Mouse (Mus musculus): ENCODE measurements around the gene P2ry13. TPM values are rescaled to one million over a fixed set of nuclear protein-coding genes. Genes with fewer than 3 reads are reported as not detected.

Gene P2ry13
- polyA plus RNA-seq, 1 experiment from 2014 or later = 1.4 TPM

DNA sequence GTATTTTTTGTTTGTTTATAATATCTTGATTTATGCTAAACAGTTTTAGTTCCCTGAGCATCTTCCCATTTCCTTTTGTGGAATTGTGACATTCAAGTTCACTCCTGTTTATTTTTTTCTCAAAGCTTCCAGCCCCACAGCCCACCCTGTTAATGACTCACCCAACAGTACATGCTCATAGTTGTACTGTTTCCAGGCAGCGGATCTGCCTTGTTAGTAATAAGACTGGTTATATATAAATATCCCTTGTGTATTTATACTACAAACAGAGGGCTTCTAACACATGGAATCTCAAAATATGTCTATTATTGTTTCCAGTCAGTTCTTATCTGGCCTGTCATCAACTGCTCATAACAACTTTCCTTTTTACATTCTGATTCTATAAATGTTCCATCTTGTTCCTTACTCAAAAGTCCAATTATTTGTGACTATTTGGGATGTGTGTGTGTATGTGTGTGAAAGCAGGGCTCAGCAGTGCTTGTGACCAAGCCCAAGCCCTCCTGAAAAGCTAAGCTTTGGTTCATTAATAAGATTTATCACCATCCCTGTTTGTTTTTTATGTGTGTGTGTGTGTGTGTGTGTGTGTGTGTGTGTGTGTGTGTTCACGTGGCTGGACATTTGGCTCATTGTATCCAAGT is 43.1 kb downstream of the P2ry13 start:
- Histone ChIP-seq H3K36me3 (ENCODE audit: control insufficient read depth, insufficient read depth, low read length) (no peaks in the 10 kb centered on the region), H3K9ac (replicated peaks; ENCODE audit: low read length) (no peak overlapping the region), H3K27ac (replicated peaks; ENCODE audit: low read depth, low read length) (no peak overlapping the region), H3K4me3 (replicated peaks; ENCODE audit: low read depth, low read length) (no peak overlapping the region), H3K4me2 (ENCODE audit: low read length) (no peak overlapping the region), H3K9me3 (ENCODE audit: control insufficient read depth, low read length) (no peaks in the 10 kb centered on the region), H3K4me1 (ENCODE audit: control insufficient read depth, insufficient read depth, low read length) (no peaks in the 10 kb centered on the region), H3K27me3 (ENCODE audit: control insufficient read depth, insufficient read depth, low read length) (no peaks in the 10 kb centered on the region)
- 87% methylated on average over 2 of the region's 2 CpGs for WGBS
- no peak for ATAC-seq (ENCODE audit: low FRiP score, low TSS enrichment)
- no peak for DNase-seq

DNA sequence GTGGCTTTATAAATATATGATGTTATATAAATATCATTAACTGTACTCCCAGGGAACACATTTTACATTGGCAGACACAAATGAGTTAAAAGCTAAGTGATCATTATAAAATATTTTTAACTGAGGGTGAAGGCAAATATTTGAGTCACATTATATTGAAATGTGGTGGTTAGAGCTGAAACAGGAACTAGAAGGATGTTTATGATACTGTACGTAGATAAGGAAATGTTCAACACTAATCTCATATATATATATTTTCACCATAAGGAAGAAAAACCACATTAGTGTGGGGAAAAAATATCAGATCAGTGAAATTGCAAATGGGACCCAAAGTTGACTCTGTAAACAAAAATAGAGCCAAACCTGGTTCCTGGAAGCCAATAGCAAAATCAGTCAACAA is 50.2 kb downstream of the P2ry13 start:
- no peak overlapping the region for H3K9ac ChIP-seq (replicated peaks; ENCODE audit: low read length)
- H3K9me3 ChIP-seq (ENCODE audit: control insufficient read depth, low read length) = no peaks in the 10 kb centered on the region
- no peaks in the 10 kb centered on the region for H3K4me1 ChIP-seq (ENCODE audit: control insufficient read depth, insufficient read depth, low read length)
- no peak for ATAC-seq (ENCODE audit: low FRiP score, low TSS enrichment)
- no peaks in the 10 kb centered on the region for H3K36me3 ChIP-seq (ENCODE audit: control insufficient read depth, insufficient read depth, low read length)
- DNase-seq = no peak
- WGBS = 96% methylated on average over 1 of the region's 1 CpGs
- H3K27me3 ChIP-seq (ENCODE audit: control insufficient read depth, insufficient read depth, low read length) = no peaks in the 10 kb centered on the region
- no peak overlapping the region for H3K4me2 ChIP-seq (ENCODE audit: low read length)
- no peak overlapping the region for H3K27ac ChIP-seq (replicated peaks; ENCODE audit: low read depth, low read length)
- H3K4me3 ChIP-seq (replicated peaks; ENCODE audit: low read depth, low read length) = no peak overlapping the region

Other genes with a start within 250 kb of the P2ry13 start
- 6.2 and 6.5 TPM in 2 replicates for gene Med12l, start 205.1 kb downstream of the P2ry13 start, polyA plus RNA-seq (2014; fragmentation: Nextera tagmentation; extraction: Ambion mirVana)
- gene Gpr171, start 109.1 kb downstream of the P2ry13 start, polyA plus RNA-seq (2014; fragmentation: Nextera tagmentation; extraction: Ambion mirVana) = 0.78 and 1.3 TPM in 2 replicates
- gene P2ry14, start 57.3 kb downstream of the P2ry13 start, polyA plus RNA-seq (2014; fragmentation: Nextera tagmentation; extraction: Ambion mirVana) = 2.9 and 4.1 TPM in 2 replicates
- gene Gpr87, start 15.8 kb downstream of the P2ry13 start, polyA plus RNA-seq (2014; fragmentation: Nextera tagmentation; extraction: Ambion mirVana) = 0.20 and 0.26 TPM in 2 replicates
- gene P2ry12, start 52.0 kb upstream of the P2ry13 start, polyA plus RNA-seq (2014; fragmentation: Nextera tagmentation; extraction: Ambion mirVana) = 4.5 and 5.6 TPM in 2 replicates
- 2.9 and 3.5 TPM in 2 replicates for gene Igsf10, start 133.5 kb upstream of the P2ry13 start, polyA plus RNA-seq (2014; fragmentation: Nextera tagmentation; extraction: Ambion mirVana)

Measured in midbrain, embryonic 14.5 days (tissue).